Mouse (Mus musculus) midbrain, postnatal 0 days (tissue): ENCODE data around the gene Epha7. TPM values are rescaled to one million over a fixed set of nuclear protein-coding genes. Genes with fewer than 3 reads are reported as not detected.
A peak's percentile ranks its signal among the peaks of the same experiment; 100 is the strongest.

Source experiments
- ATAC-seq: fragments of 200-750 bp; cut with Nextera tagmentation; 2 replicates; pipeline ENCODE4 v1.8.0; 2017; ENCODE audit warnings: moderate number of reproducible peaks, mild to moderate bottlenecking, moderate TSS enrichment, moderate library complexity; ENCODE audit not compliant: low FRiP score
- DNase-seq: peaks from one replicate; pipeline ENCODE4 v3.0.0-alpha.2; 2015; ENCODE audit warnings: low spot score
- H3K27ac ChIP-seq: fragments of 300-500 bp; sonication (generic); 2 replicates; pipeline ENCODE4 v1.5.1; 2014; ENCODE audit warnings: low read depth, mild to moderate bottlenecking, low read length, mixed read lengths
- H3K27me3 ChIP-seq: fragments of 300-500 bp; sonication (generic); 2 replicates; pipeline ENCODE4 v1.6.1; 2014; ENCODE audit warnings: low read length, control low read depth, mixed read lengths; ENCODE audit not compliant: insufficient read depth
- H3K36me3 ChIP-seq: fragments of 300-500 bp; sonication (generic); 2 replicates; pipeline ENCODE4 v1.6.1; 2014; ENCODE audit warnings: low read length, control low read depth, mixed read lengths; ENCODE audit not compliant: insufficient read depth
- H3K4me1 ChIP-seq: fragments of 300-500 bp; sonication (generic); 2 replicates; pipeline ENCODE4 v1.6.1; 2014; ENCODE audit warnings: mild to moderate bottlenecking, control low read depth, antibody characterized with exemption, low read length, mixed read lengths; ENCODE audit not compliant: insufficient read depth
- H3K4me2 ChIP-seq: fragments of 300-500 bp; sonication (generic); 2 replicates; pipeline ENCODE4 v1.6.1; 2014; ENCODE audit warnings: low read depth, mild to moderate bottlenecking, low read length, mixed read lengths; ENCODE audit not compliant: poor library complexity, severe bottlenecking
- H3K4me3 ChIP-seq: fragments of 300-500 bp; sonication (generic); 2 replicates; pipeline ENCODE4 v1.5.1; 2014; ENCODE audit warnings: low read depth, mild to moderate bottlenecking, low read length, moderate library complexity
- H3K9ac ChIP-seq: fragments of 300-500 bp; sonication (generic); replicated peaks from 2 replicates; pipeline ENCODE4 v1.6.1; 2014; ENCODE audit warnings: mild to moderate bottlenecking, low read length, moderate library complexity, mixed read lengths; ENCODE audit not compliant: poor library complexity, severe bottlenecking
- H3K9me3 ChIP-seq: fragments of 300-500 bp; sonication (generic); 2 replicates; pipeline ENCODE4 v1.6.1; 2016; ENCODE audit warnings: low read length, control low read depth
- CTCF ChIP-seq: IDR thresholded peaks from 2 replicates; pipeline ENCODE4 v1.5.1; 2016; ENCODE audit warnings: antibody characterized with exemption, mild to moderate bottlenecking
- WGBS: fragments of 180-500 bp; shearing (Covaris S2); extraction: QIAGEN DNeasy Blood & Tissue Kit; methylation state at CpG from one replicate; pipeline ENCODE4 v1.1.7; 2014; 5-methylcytosine and 5-hydroxymethylcytosine counted together
- polyA plus RNA-seq: library from polyadenylated mRNA; unstranded; fragments of >200 nt; fragmentation: Nextera tagmentation; extraction: Ambion mirVana; gene quantifications from 2 replicates; pipeline ENCODE4 v1.2.1, GENCODE M21; 2015
- total RNA-seq: library from RNA; depleted of rRNA; stranded (reverse); fragments of >200 nt; gene quantifications from 2 replicates; pipeline ENCODE4 v1.2.3, GENCODE M21; 2014

Epha7 gene
- total and polyA plus RNA-seq, 2 experiments from 2014 or later: 40.0 to 47.7 TPM

- H3K4me3 ChIP-seq: no peak overlapping the region
- H3K9ac ChIP-seq: no peak overlapping the region
- H3K4me1 ChIP-seq: no peaks in the 10 kb centered on the region; the same call in 1 of the 2 replicates
- no peaks in the 10 kb centered on the region for H3K36me3 ChIP-seq
- WGBS: 89% methylated on average over 4 of the region's 4 CpGs
- TF ChIP-seq CTCF: no peak
- H3K4me2 ChIP-seq: no peak overlapping the region
- H3K27ac ChIP-seq: no peak overlapping the region
- DNase-seq (no peak), ATAC-seq (no peak)
- no peaks in the 10 kb centered on the region for H3K27me3 ChIP-seq
- H3K9me3 ChIP-seq: no peaks in the 10 kb centered on the region
Measured at GRCm38 (mm10) chr4:28933431-28933830, 120.5 kb downstream of the Epha7 start.

- ATAC-seq: no peak
- DNase-seq: peak; percentile 9
- Histone ChIP-seq H3K4me2 (no peak overlapping the region), H3K9me3 (no peaks in the 10 kb centered on the region), H3K9ac (no peak overlapping the region), H3K27me3 (no peaks in the 10 kb centered on the region), H3K4me1 (no peaks in the 10 kb centered on the region; the same call in 1 of the 2 replicates), H3K4me3 (no peak overlapping the region), H3K36me3 (no peaks in the 10 kb centered on the region), H3K27ac (no peak overlapping the region)
- WGBS: 58% methylated on average over 10 of the region's 10 CpGs
- TF ChIP-seq CTCF: no peak
Measured at GRCm38 (mm10) chr4:28934802-28935201, 121.9 kb downstream of the Epha7 start.

GRCm38 (mm10) chr4:28935567-28935966, 122.6 kb downstream of the Epha7 start:
- 53% methylated on average over 11 of the region's 11 CpGs for WGBS
- TF ChIP-seq CTCF: no peak
- Histone ChIP-seq H3K4me2 (peak overlapping the region; percentile 19), H3K9ac (no peak overlapping the region), H3K9me3 (no peaks in the 10 kb centered on the region), H3K36me3 (no peaks in the 10 kb centered on the region), H3K27ac (no peak overlapping the region), H3K4me1 (no peaks in the 10 kb centered on the region; the same call in 1 of the 2 replicates), H3K27me3 (no peaks in the 10 kb centered on the region), H3K4me3 (no peak overlapping the region; the same call in 1 of the 2 replicates)
- DNase-seq (peak; percentile 53), ATAC-seq (no peak)

GRCm38 (mm10) chr4:28940710-28941109, 127.8 kb downstream of the Epha7 start:
- Histone ChIP-seq H3K9me3 (no peaks in the 10 kb centered on the region), H3K36me3 (no peaks in the 10 kb centered on the region), H3K27me3 (no peaks in the 10 kb centered on the region), H3K27ac (no peak overlapping the region), H3K4me1 (no peaks in the 10 kb centered on the region), H3K4me2 (no peak overlapping the region), H3K4me3 (no peak overlapping the region), H3K9ac (no peak overlapping the region)
- DNase-seq (no peak), ATAC-seq (no peak)
- 95% methylated on average over 2 of the region's 2 CpGs for WGBS
- no peak for TF ChIP-seq CTCF

- Histone ChIP-seq H3K9ac (no peak overlapping the region), H3K4me1 (no peaks in the 10 kb centered on the region), H3K4me3 (no peak overlapping the region), H3K9me3 (no peaks in the 10 kb centered on the region), H3K4me2 (no peak overlapping the region), H3K36me3 (no peaks in the 10 kb centered on the region), H3K27ac (no peak overlapping the region), H3K27me3 (no peaks in the 10 kb centered on the region)
- WGBS: 91% methylated on average over 6 of the region's 6 CpGs
- DNase-seq (no peak), ATAC-seq (no peak)
- no peak for TF ChIP-seq CTCF
Measured at GRCm38 (mm10) chr4:28944237-28944636, 131.3 kb downstream of the Epha7 start.

GRCm38 (mm10) chr4:28960889-28961560, 148.1 kb downstream of the Epha7 start:
- Histone ChIP-seq H3K9ac (no peak overlapping the region), H3K9me3 (no peaks in the 10 kb centered on the region), H3K27ac (no peak overlapping the region), H3K27me3 (no peaks in the 10 kb centered on the region), H3K36me3 (no peaks in the 10 kb centered on the region), H3K4me3 (no peak overlapping the region), H3K4me2 (no peak overlapping the region), H3K4me1 (no peaks in the 10 kb centered on the region)
- ATAC-seq: no peak
- no peak for TF ChIP-seq CTCF
- 82% methylated on average over 9 of the region's 9 CpGs for WGBS
- DNase-seq: no peak
